Mouse (Mus musculus) hindbrain, embryonic 15.5 days (tissue): ENCODE measurements at regions not wholly inside any gene's neighbourhood (a gene's known extent, or its start where the extent isn't known, plus 50 kb on each side); places are given as distances from the start of the nearest gene placed in this dataset.

Experiments
- ATAC-seq: fragments of 200-750 bp; cut with Nextera tagmentation; 2 replicates; pipeline ENCODE4 v1.8.0; 2017; ENCODE audit warnings: low read depth, moderate number of reproducible peaks, moderate TSS enrichment; ENCODE audit not compliant: low FRiP score
- H3K27ac ChIP-seq: fragments of 300-500 bp; sonication (generic); replicated peaks from 2 replicates; pipeline ENCODE4 v1.5.1; 2015; ENCODE audit warnings: mild to moderate bottlenecking, inconsistent platforms
- H3K27me3 ChIP-seq: fragments of 300-500 bp; sonication (generic); 2 replicates; pipeline ENCODE4 v1.6.1; 2015; ENCODE audit warnings: control low read depth, inconsistent platforms
- H3K36me3 ChIP-seq: fragments of 300-500 bp; sonication (generic); 2 replicates; pipeline ENCODE4 v1.6.1; 2015; ENCODE audit warnings: control low read depth, inconsistent platforms
- H3K4me1 ChIP-seq: fragments of 300-500 bp; sonication (generic); replicated peaks from 2 replicates; pipeline ENCODE4 v1.6.1; 2015; ENCODE audit warnings: control low read depth, inconsistent platforms
- H3K4me2 ChIP-seq: fragments of 300-500 bp; sonication (generic); 2 replicates; pipeline ENCODE4 v1.6.1; 2015; ENCODE audit warnings: moderate library complexity, mild to moderate bottlenecking, inconsistent platforms
- H3K4me3 ChIP-seq: fragments of 300-500 bp; sonication (generic); 2 replicates; pipeline ENCODE4 v1.5.1; 2015; ENCODE audit warnings: mild to moderate bottlenecking, inconsistent platforms
- H3K9ac ChIP-seq: fragments of 300-500 bp; sonication (generic); 2 replicates; pipeline ENCODE4 v1.6.1; 2015; ENCODE audit warnings: inconsistent platforms
- H3K9me3 ChIP-seq: fragments of 300-500 bp; sonication (generic); 2 replicates; pipeline ENCODE4 v1.6.1; 2016; ENCODE audit warnings: control low read depth, inconsistent platforms
- whole genome bisulfite sequencing: fragments of 180-500 bp; shearing (Covaris S2); methylation state at CpG from one replicate; pipeline ENCODE4 v1.1.7; 2015; 5-methylcytosine and 5-hydroxymethylcytosine counted together

GRCm38 (mm10) chr13:80000214-80000613 is 883.0 kb upstream of the Arrdc3 start:
- no peak overlapping the region for H3K9ac ChIP-seq
- no peak overlapping the region for H3K4me2 ChIP-seq
- H3K36me3 ChIP-seq = no peaks in the 10 kb centered on the region
- H3K9me3 ChIP-seq = no peaks in the 10 kb centered on the region
- no peaks in the 10 kb centered on the region for H3K27me3 ChIP-seq
- 0 out of 2 replicates have a peak, but pooled peaks cover 2% of the 10 kb centered on the region for H3K4me1 ChIP-seq
- 26% methylated on average over 6 of the region's 6 CpGs for WGBS
- peak; percentile 54; the same call in 1 of the 2 replicates for ATAC-seq
- H3K4me3 ChIP-seq = no peak overlapping the region
- no peak overlapping the region for H3K27ac ChIP-seq

DNA sequence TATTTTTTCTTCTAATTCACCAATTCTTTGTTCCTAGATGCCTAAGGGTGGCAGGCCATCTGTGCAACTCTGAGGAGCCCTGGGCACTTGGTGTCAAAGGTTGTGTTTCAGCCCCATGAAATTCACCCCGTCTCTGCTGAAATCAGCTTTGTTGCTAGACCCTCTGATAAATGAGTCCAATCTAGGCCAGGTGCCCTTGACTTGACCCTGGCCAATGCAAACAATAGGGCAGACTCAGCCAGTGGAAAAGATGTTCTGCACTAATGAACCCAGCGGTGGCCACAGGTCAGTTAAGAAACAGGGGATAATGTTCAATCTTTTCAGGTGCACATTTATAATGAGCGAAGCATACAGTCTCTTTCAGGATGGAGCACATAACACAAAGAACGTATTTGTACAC is 882.5 kb upstream of the Arrdc3 start:
- Histone ChIP-seq H3K36me3 (no peaks in the 10 kb centered on the region), H3K9me3 (no peaks in the 10 kb centered on the region), H3K4me2 (no peak overlapping the region), H3K4me1 (0 out of 2 replicates have a peak, but pooled peaks cover 2% of the 10 kb centered on the region), H3K27me3 (no peaks in the 10 kb centered on the region), H3K4me3 (no peak overlapping the region), H3K9ac (no peak overlapping the region), H3K27ac (no peak overlapping the region)
- peak; percentile 63; the same call in 1 of the 2 replicates for ATAC-seq
- WGBS = 18% methylated on average over 4 of the region's 4 CpGs
